Mouse (Mus musculus): ENCODE data around the gene Cib1.

Cib1 gene

GRCm38 (mm10) chr7:80232489-80233029 lies at the start of gene Cib1, which contains the start of gene Gdpgp1:
Gene Cib1 (minus strand): TSS chr7:80232813.
Gene Gdpgp1 (plus strand): TSS chr7:80232865.
- peak; percentile 89 for DNase-seq (ENCODE audit: low spot score)

GRCm38 (mm10) chr7:80281646-80282045 lies 49.0 kb upstream of the Cib1 start:
- DNase-seq (ENCODE audit: low spot score) = no peak

- DNase-seq (ENCODE audit: low spot score) = no peak
These were observed 48.4 kb upstream of the Cib1 start for GRCm38 (mm10) chr7:80280998-80281397.

- DNase-seq (ENCODE audit: low spot score) = no peak
These were observed 47.4 kb upstream of the Cib1 start for GRCm38 (mm10) chr7:80280032-80280431.

- no peak for DNase-seq (ENCODE audit: low spot score)
These were observed 43.8 kb upstream of the Cib1 start for GRCm38 (mm10) chr7:80276374-80276773.

GRCm38 (mm10) chr7:80273456-80273855 lies 40.8 kb upstream of the Cib1 start:
- DNase-seq (ENCODE audit: low spot score) = no peak

- no peak for DNase-seq (ENCODE audit: low spot score)
These were observed 37.2 kb upstream of the Cib1 start for GRCm38 (mm10) chr7:80269751-80270255.

- DNase-seq (ENCODE audit: low spot score) = peak; percentile 96
These were observed 36.5 kb upstream of the Cib1 start, which contains the start of gene Vps33b for GRCm38 (mm10) chr7:80268897-80269750. Gene Vps33b (plus strand): TSS chr7:80269649.

- DNase-seq (ENCODE audit: low spot score) = no peak
These were observed 35.2 kb upstream of the Cib1 start for GRCm38 (mm10) chr7:80267764-80268163.

GRCm38 (mm10) chr7:80264606-80265005 lies 32.0 kb upstream of the Cib1 start:
- no peak for DNase-seq (ENCODE audit: low spot score)

GRCm38 (mm10) chr7:80261372-80261990 lies 28.9 kb upstream of the Cib1 start:
- no peak for DNase-seq (ENCODE audit: low spot score)

- DNase-seq (ENCODE audit: low spot score) = peak; percentile 60
These were observed 28.2 kb upstream of the Cib1 start, which contains the start of gene Ngrn for GRCm38 (mm10) chr7:80260625-80261371. Gene Ngrn (plus strand): TSS chr7:80261215.

GRCm38 (mm10) chr7:80257706-80258105 lies 25.1 kb upstream of the Cib1 start:
- DNase-seq (ENCODE audit: low spot score) = no peak

- DNase-seq (ENCODE audit: low spot score) = no peak
These were observed 23.4 kb upstream of the Cib1 start for GRCm38 (mm10) chr7:80255981-80256380.

GRCm38 (mm10) chr7:80252886-80253285 lies 20.3 kb upstream of the Cib1 start:
- no peak for DNase-seq (ENCODE audit: low spot score)

- DNase-seq (ENCODE audit: low spot score) = no peak
These were observed 19.8 kb upstream of the Cib1 start for GRCm38 (mm10) chr7:80252437-80252836.

- no peak for DNase-seq (ENCODE audit: low spot score)
These were observed 14.2 kb upstream of the Cib1 start for GRCm38 (mm10) chr7:80246859-80247258.

- peak; percentile 91 for DNase-seq (ENCODE audit: low spot score)
These were observed 13.6 kb upstream of the Cib1 start, which contains the start of gene Ttll13 for GRCm38 (mm10) chr7:80246148-80246721. Gene Ttll13 (plus strand): TSS chr7:80246376.

GRCm38 (mm10) chr7:80244851-80245250 lies 12.2 kb upstream of the Cib1 start:
- DNase-seq (ENCODE audit: low spot score) = no peak

- no peak for DNase-seq (ENCODE audit: low spot score)
These were observed 9.0 kb upstream of the Cib1 start for GRCm38 (mm10) chr7:80241661-80242060.

- DNase-seq (ENCODE audit: low spot score) = no peak
These were observed 5.9 kb upstream of the Cib1 start for GRCm38 (mm10) chr7:80238542-80238941.

- DNase-seq (ENCODE audit: low spot score) = no peak
These were observed 1.2 kb upstream of the Cib1 start for GRCm38 (mm10) chr7:80233799-80234198.

Measured in layer of hippocampus, adult 9-10 months (tissue).